Mouse (Mus musculus): ENCODE data around the gene Wfdc15b. TPM values are rescaled to one million over a fixed set of nuclear protein-coding genes. Genes with fewer than 3 reads are reported as not detected.

The Wfdc15b gene
- polyA plus RNA-seq, 1 experiment from 2014 or later, result 0.32 TPM

- Histone ChIP-seq H3K9ac (ENCODE audit: low read length) (no peak overlapping the region), H3K36me3 (ENCODE audit: control insufficient read depth, insufficient read depth) (no peaks in the 10 kb centered on the region), H3K4me2 (ENCODE audit: low read depth, low read length) (no peak overlapping the region), H3K27ac (ENCODE audit: low read length) (no peak overlapping the region), H3K27me3 (ENCODE audit: control insufficient read depth, insufficient read depth, low read length) (no peaks in the 10 kb centered on the region), H3K9me3 (replicated peaks; ENCODE audit: control insufficient read depth, low read length) (no peaks in the 10 kb centered on the region), H3K4me1 (ENCODE audit: control insufficient read depth, insufficient read depth, low read length) (no peaks in the 10 kb centered on the region), H3K4me3 (ENCODE audit: low read length) (no peak overlapping the region)
- WGBS, result 71% methylated on average over 9 of the region's 9 CpGs
- no peak for ATAC-seq (replicated peaks; ENCODE audit: extremely low read depth, insufficient read depth, low FRiP score)
Measured at GRCm38 (mm10) chr2:164183340-164183739, 38.1 kb downstream of the Wfdc15b start.

- no peak within 1 kb of the TSS for H3K9ac ChIP-seq (ENCODE audit: low read length)
- H3K27ac ChIP-seq (ENCODE audit: low read length), result no peak within 1 kb of the TSS
- H3K4me1 ChIP-seq (ENCODE audit: control insufficient read depth, insufficient read depth, low read length), result no peaks in the 10 kb centered on the region
- ATAC-seq (replicated peaks; ENCODE audit: extremely low read depth, insufficient read depth, low FRiP score), result no peak
- H3K9me3 ChIP-seq (replicated peaks; ENCODE audit: control insufficient read depth, low read length), result no peaks in the 10 kb centered on the region
- H3K4me3 ChIP-seq (ENCODE audit: low read length), result no peak within 1 kb of the TSS
- no peaks in the 10 kb centered on the region for H3K36me3 ChIP-seq (ENCODE audit: control insufficient read depth, insufficient read depth)
- no peaks in the 10 kb centered on the region for H3K27me3 ChIP-seq (ENCODE audit: control insufficient read depth, insufficient read depth, low read length)
- no peak within 1 kb of the TSS for H3K4me2 ChIP-seq (ENCODE audit: low read depth, low read length)
- 76% methylated on average over 7 of the region's 7 CpGs for WGBS
Measured at GRCm38 (mm10) chr2:164182692-164183255, 38.7 kb downstream of the Wfdc15b start, which contains the start of gene Wfdc5. Wfdc5 (minus strand) TSS chr2:164182742.

DNA sequence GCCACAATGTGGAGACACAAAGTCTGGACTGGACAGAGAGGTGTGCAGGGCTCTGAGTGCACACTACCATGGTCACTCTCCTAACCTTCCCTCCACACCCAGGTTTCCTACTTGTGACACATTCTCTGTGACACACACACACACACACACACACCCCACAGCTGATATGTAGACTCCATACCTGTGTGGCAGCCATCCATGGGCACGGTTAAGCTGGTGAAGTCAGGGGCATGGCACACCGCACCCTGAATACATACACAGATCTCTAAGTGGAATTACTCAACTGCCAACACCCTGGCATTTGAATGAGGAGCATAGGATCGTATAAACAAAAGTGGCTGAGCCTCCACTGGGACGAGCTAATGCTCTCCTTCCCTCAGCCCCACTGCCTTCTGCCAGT, 40.7 kb downstream of the Wfdc15b start:
- Histone ChIP-seq H3K4me1 (ENCODE audit: control insufficient read depth, insufficient read depth, low read length) (no peaks in the 10 kb centered on the region), H3K4me2 (ENCODE audit: low read depth, low read length) (no peak overlapping the region), H3K27me3 (ENCODE audit: control insufficient read depth, insufficient read depth, low read length) (no peaks in the 10 kb centered on the region), H3K9ac (ENCODE audit: low read length) (no peak overlapping the region), H3K4me3 (ENCODE audit: low read length) (no peak overlapping the region), H3K36me3 (ENCODE audit: control insufficient read depth, insufficient read depth) (no peaks in the 10 kb centered on the region), H3K9me3 (replicated peaks; ENCODE audit: control insufficient read depth, low read length) (no peaks in the 10 kb centered on the region), H3K27ac (ENCODE audit: low read length) (no peak overlapping the region)
- ATAC-seq (replicated peaks; ENCODE audit: extremely low read depth, insufficient read depth, low FRiP score), result no peak
- 78% methylated on average over 4 of the region's 4 CpGs for WGBS

- Histone ChIP-seq H3K27ac (ENCODE audit: low read length) (no peak overlapping the region), H3K4me1 (ENCODE audit: control insufficient read depth, insufficient read depth, low read length) (no peaks in the 10 kb centered on the region), H3K9me3 (replicated peaks; ENCODE audit: control insufficient read depth, low read length) (no peaks in the 10 kb centered on the region), H3K36me3 (ENCODE audit: control insufficient read depth, insufficient read depth) (no peaks in the 10 kb centered on the region), H3K4me2 (ENCODE audit: low read depth, low read length) (no peak overlapping the region), H3K9ac (ENCODE audit: low read length) (no peak overlapping the region), H3K4me3 (ENCODE audit: low read length) (no peak overlapping the region), H3K27me3 (ENCODE audit: control insufficient read depth, insufficient read depth, low read length) (no peaks in the 10 kb centered on the region)
- no peak for ATAC-seq (replicated peaks; ENCODE audit: extremely low read depth, insufficient read depth, low FRiP score)
- WGBS, result 34% methylated on average over 3 of the region's 3 CpGs
Measured at GRCm38 (mm10) chr2:164180124-164180523, 41.3 kb downstream of the Wfdc15b start.

- 76% methylated on average over 5 of the region's 5 CpGs for WGBS
- Histone ChIP-seq H3K36me3 (ENCODE audit: control insufficient read depth, insufficient read depth) (no peaks in the 10 kb centered on the region), H3K4me2 (ENCODE audit: low read depth, low read length) (no peak overlapping the region), H3K4me1 (ENCODE audit: control insufficient read depth, insufficient read depth, low read length) (peaks cover 5% of the 10 kb centered on the region; the same call in 1 of the 2 replicates), H3K9ac (ENCODE audit: low read length) (no peak overlapping the region), H3K9me3 (replicated peaks; ENCODE audit: control insufficient read depth, low read length) (no peaks in the 10 kb centered on the region), H3K27ac (ENCODE audit: low read length) (no peak overlapping the region), H3K27me3 (ENCODE audit: control insufficient read depth, insufficient read depth, low read length) (peaks cover 3% of the 10 kb centered on the region; the same call in 1 of the 2 replicates), H3K4me3 (ENCODE audit: low read length) (no peak overlapping the region)
- ATAC-seq (replicated peaks; ENCODE audit: extremely low read depth, insufficient read depth, low FRiP score), result no peak
Measured at GRCm38 (mm10) chr2:164177831-164178230, 43.6 kb downstream of the Wfdc15b start.

DNA sequence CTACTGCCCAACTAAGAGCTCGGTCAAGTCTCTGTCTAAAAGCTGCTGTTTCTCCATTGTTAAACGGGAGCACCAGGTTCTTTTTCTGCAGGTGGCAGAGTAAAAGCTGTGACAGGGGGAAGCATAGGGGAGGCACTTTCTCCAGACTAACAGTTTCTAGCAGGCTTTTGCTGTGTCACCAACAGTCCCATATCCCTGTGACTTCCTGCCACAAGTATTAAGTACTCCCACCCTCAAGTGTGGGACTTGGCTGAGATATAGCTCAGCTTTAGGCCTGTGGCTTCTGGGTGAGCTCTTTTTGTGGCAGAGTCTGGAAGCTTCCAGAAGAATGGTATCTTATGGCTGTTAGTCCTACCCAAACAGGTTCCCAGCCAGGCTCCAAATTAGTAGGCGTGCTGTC, 45.6 kb downstream of the Wfdc15b start:
- H3K4me2 ChIP-seq (ENCODE audit: low read depth, low read length), result no peak overlapping the region
- H3K9ac ChIP-seq (ENCODE audit: low read length), result no peak overlapping the region
- H3K27ac ChIP-seq (ENCODE audit: low read length), result no peak overlapping the region
- peaks cover 16% of the 10 kb centered on the region for H3K27me3 ChIP-seq (ENCODE audit: control insufficient read depth, insufficient read depth, low read length)
- H3K36me3 ChIP-seq (ENCODE audit: control insufficient read depth, insufficient read depth), result no peaks in the 10 kb centered on the region
- 72% methylated on average over 3 of the region's 3 CpGs for WGBS
- H3K9me3 ChIP-seq (replicated peaks; ENCODE audit: control insufficient read depth, low read length), result no peaks in the 10 kb centered on the region
- peaks cover 10% of the 10 kb centered on the region for H3K4me1 ChIP-seq (ENCODE audit: control insufficient read depth, insufficient read depth, low read length)
- no peak for ATAC-seq (replicated peaks; ENCODE audit: extremely low read depth, insufficient read depth, low FRiP score)
- H3K4me3 ChIP-seq (ENCODE audit: low read length), result no peak overlapping the region

DNA sequence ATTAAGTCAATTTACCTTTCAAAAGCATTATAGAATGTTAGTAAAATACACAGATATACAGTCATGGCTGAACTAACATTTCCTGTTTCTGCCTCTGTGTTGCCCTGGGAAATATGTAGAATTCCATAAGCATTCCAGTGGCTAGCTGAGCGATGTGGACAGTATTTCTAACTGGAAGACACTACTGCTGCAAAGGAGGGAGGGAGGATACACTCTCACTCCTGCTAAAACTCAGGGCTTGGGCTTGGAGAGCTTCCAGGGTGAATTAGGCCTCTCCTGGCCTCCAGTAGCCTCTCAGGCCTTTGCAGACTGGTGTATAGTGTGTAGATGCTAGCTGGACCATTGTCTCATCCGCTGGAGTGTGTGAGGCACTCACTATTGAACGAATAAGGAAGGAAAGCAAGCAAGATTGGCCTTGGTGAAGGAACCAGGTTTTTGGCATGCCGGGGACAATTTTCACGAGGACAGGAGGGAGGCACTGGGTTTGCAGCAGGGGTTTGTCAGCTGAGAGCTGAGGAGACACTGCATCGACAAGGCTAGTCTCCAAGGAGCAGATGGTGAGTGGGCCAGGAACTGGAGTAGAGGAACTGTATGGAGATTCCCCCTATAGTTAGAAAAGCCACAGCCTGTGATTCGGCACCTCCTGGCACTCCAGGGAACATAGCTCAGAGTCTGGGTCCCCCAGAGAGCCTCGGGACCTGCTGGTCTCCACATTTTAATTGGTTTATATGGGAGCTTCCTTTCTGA, 46.6 kb downstream of the Wfdc15b start:
- no peak for ATAC-seq (replicated peaks; ENCODE audit: extremely low read depth, insufficient read depth, low FRiP score)
- no peak overlapping the region for H3K27ac ChIP-seq (ENCODE audit: low read length)
- H3K4me1 ChIP-seq (ENCODE audit: control insufficient read depth, insufficient read depth, low read length), result peaks cover 11% of the 10 kb centered on the region
- no peaks in the 10 kb centered on the region for H3K9me3 ChIP-seq (replicated peaks; ENCODE audit: control insufficient read depth, low read length)
- H3K9ac ChIP-seq (ENCODE audit: low read length), result no peak overlapping the region
- H3K27me3 ChIP-seq (ENCODE audit: control insufficient read depth, insufficient read depth, low read length), result peaks cover 26% of the 10 kb centered on the region
- H3K4me2 ChIP-seq (ENCODE audit: low read depth, low read length), result no peak overlapping the region
- H3K36me3 ChIP-seq (ENCODE audit: control insufficient read depth, insufficient read depth), result no peaks in the 10 kb centered on the region
- H3K4me3 ChIP-seq (ENCODE audit: low read length), result no peak overlapping the region
- 62% methylated on average over 8 of the region's 8 CpGs for WGBS

DNA sequence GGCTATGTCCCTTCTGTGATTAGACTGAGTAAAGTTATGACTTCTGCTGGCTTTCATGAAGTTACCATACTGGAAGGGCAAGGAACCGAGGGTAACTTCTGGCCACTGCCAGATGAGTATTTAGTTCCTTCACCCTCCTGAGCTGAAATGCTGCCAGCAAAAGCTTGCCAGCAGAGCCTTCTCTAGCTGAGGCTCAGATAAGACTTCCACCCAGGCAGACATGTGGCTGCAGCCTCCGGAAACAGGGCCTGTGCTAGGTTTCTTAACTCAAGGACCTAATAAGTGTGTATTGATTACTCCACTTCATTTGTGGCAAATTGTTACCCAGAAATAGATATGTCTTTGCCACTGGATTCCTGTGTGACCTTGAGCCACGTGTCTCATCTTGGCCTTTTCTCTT, 48.1 kb downstream of the Wfdc15b start:
- Histone ChIP-seq H3K27me3 (ENCODE audit: control insufficient read depth, insufficient read depth, low read length) (peaks cover 41% of the 10 kb centered on the region), H3K4me1 (ENCODE audit: control insufficient read depth, insufficient read depth, low read length) (peaks cover 13% of the 10 kb centered on the region), H3K36me3 (ENCODE audit: control insufficient read depth, insufficient read depth) (no peaks in the 10 kb centered on the region), H3K9me3 (replicated peaks; ENCODE audit: control insufficient read depth, low read length) (no peaks in the 10 kb centered on the region; the same call in 1 of the 2 replicates), H3K4me2 (ENCODE audit: low read depth, low read length) (no peak overlapping the region), H3K27ac (ENCODE audit: low read length) (no peak overlapping the region), H3K9ac (ENCODE audit: low read length) (no peak overlapping the region), H3K4me3 (ENCODE audit: low read length) (no peak overlapping the region)
- ATAC-seq (replicated peaks; ENCODE audit: extremely low read depth, insufficient read depth, low FRiP score), result no peak
- 21% methylated on average over 3 of the region's 3 CpGs for WGBS

DNA sequence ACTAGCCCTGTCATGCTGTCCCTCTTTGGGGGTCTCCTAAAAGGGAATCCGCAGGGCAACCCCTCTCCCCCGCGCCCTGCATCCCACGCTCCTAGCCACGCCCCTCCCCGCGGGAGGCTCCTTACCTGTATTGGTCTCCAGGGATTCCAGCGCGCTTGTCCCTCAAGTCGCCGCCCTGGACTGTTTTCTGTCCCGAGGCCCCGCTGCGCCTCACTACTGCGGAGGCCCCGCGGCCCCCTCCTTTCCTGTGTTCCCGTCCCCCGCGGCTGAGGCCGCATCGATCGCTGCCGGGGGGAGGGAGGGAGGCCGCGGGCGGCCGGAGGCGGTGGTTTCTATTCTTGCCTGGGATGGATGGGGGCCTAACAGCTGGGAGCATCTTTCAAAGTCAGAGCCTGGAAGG, 50.6 kb downstream of the Wfdc15b start, which contains the start of gene Kcns1:
Gene Kcns1, minus strand, starts transcription at position 212 of the 400 bp plus-strand sequence.
- Histone ChIP-seq H3K4me1 (ENCODE audit: control insufficient read depth, insufficient read depth, low read length) (peaks cover 19% of the 10 kb centered on the region), H3K36me3 (ENCODE audit: control insufficient read depth, insufficient read depth) (no peaks in the 10 kb centered on the region), H3K9ac (ENCODE audit: low read length) (no peak within 1 kb of the TSS), H3K4me2 (ENCODE audit: low read depth, low read length) (peak within 1 kb of the TSS; percentile 63), H3K9me3 (replicated peaks; ENCODE audit: control insufficient read depth, low read length) (no peaks in the 10 kb centered on the region; the same call in 1 of the 2 replicates), H3K27ac (ENCODE audit: low read length) (no peak within 1 kb of the TSS), H3K27me3 (ENCODE audit: control insufficient read depth, insufficient read depth, low read length) (peaks cover 66% of the 10 kb centered on the region), H3K4me3 (ENCODE audit: low read length) (peak within 1 kb of the TSS; percentile 39)
- under 1% methylated on average over 28 of the region's 29 CpGs for WGBS
- no peak for ATAC-seq (replicated peaks; ENCODE audit: extremely low read depth, insufficient read depth, low FRiP score)

All from heart, embryonic 16.5 days (tissue).